Mouse (Mus musculus) spleen, adult 2 months (tissue): ENCODE measurements around the gene Lingo3. TPM values are rescaled to one million over a fixed set of nuclear protein-coding genes. Genes with fewer than 3 reads are reported as not detected.

Source experiments
- DNase-seq, 2 experiments: peaks; one replicate each; pipeline versions ENCODE4 v3.0.0 to v3.0.0-alpha.2; 2012 to 2021; ENCODE audit warnings: low spot score in 2 of 2, low read depth in 1 of 2
- H3K27ac ChIP-seq: fragments of 200-500 bp; 2 replicates; pipeline ENCODE4 v1.5.1; 2012; ENCODE audit warnings: low read length, inconsistent platforms; ENCODE audit not compliant: insufficient read depth
- H3K27me3 ChIP-seq: fragments of 200-500 bp; 2 replicates; pipeline ENCODE4 v1.6.1; 2012; ENCODE audit warnings: mild to moderate bottlenecking, moderate library complexity, low read length, inconsistent platforms; ENCODE audit not compliant: control insufficient read depth, insufficient read depth
- H3K36me3 ChIP-seq: fragments of 200-500 bp; 2 replicates; pipeline ENCODE4 v1.6.1; 2012; ENCODE audit warnings: mild to moderate bottlenecking, low read length, inconsistent platforms; ENCODE audit not compliant: control insufficient read depth, insufficient read depth
- H3K4me1 ChIP-seq: fragments of 200-500 bp; 2 replicates; pipeline ENCODE4 v1.6.1; 2011; ENCODE audit warnings: inconsistent platforms; ENCODE audit not compliant: control insufficient read depth, insufficient read depth, insufficient read length
- H3K4me3 ChIP-seq: fragments of 200-500 bp; 2 replicates; pipeline ENCODE4 v1.5.1; 2011; ENCODE audit warnings: mild to moderate bottlenecking, inconsistent platforms; ENCODE audit not compliant: insufficient read depth, insufficient read length; ENCODE audit errors: extremely low read depth
- CTCF ChIP-seq: fragments of 200-500 bp; IDR thresholded peaks from 2 replicates; pipeline ENCODE4 v1.5.1; 2011; ENCODE audit warnings: mild to moderate bottlenecking, inconsistent platforms; ENCODE audit not compliant: insufficient read depth, insufficient read length, insufficient replicate concordance; ENCODE audit errors: extremely low read depth
- POLR2A ChIP-seq: fragments of 200-500 bp; IDR thresholded peaks from 2 replicates; pipeline ENCODE4 v1.6.1; 2011; ENCODE audit warnings: low read depth, low read length, inconsistent platforms
- WGBS: fragments of 180-500 bp; shearing (Covaris S2); methylation state at CpG from one replicate; pipeline ENCODE4 v1.1.7; 2018; 5-methylcytosine and 5-hydroxymethylcytosine counted together
- polyA plus RNA-seq: library from polyadenylated mRNA; depleted of rRNA; stranded (reverse); fragments of >200 nt; gene quantifications from 2 replicates; pipeline ENCODE4 v1.2.3, GENCODE M21; 2012

The Lingo3 gene
- polyA plus RNA-seq, 1 experiment: 0.02 TPM

GRCm38 (mm10) chr10:80794750-80795149, 49.1 kb downstream of the Lingo3 start:
- 87% methylated on average over 8 of the region's 8 CpGs for WGBS
- peaks cover 9% of the 10 kb centered on the region for H3K4me1 ChIP-seq
- H3K36me3 ChIP-seq: peaks cover 30% of the 10 kb centered on the region
- DNase-seq: no peak
- H3K27me3 ChIP-seq: no peaks in the 10 kb centered on the region
- no peak overlapping the region for H3K4me3 ChIP-seq
- no peak overlapping the region for H3K27ac ChIP-seq
- TF ChIP-seq CTCF (no peak), POLR2A (no peak)

- peaks cover 9% of the 10 kb centered on the region for H3K4me1 ChIP-seq
- TF ChIP-seq CTCF (no peak), POLR2A (no peak)
- WGBS: 90% methylated on average over 4 of the region's 4 CpGs
Observed at GRCm38 (mm10) chr10:80793803-80794202, 50.0 kb downstream of the Lingo3 start.

GRCm38 (mm10) chr10:80793033-80793784, 50.6 kb downstream of the Lingo3 start:
- no peak for DNase-seq
- Histone ChIP-seq H3K36me3 (peaks cover 44% of the 10 kb centered on the region), H3K4me1 (peaks cover 9% of the 10 kb centered on the region), H3K4me3 (no peak overlapping the region), H3K27me3 (no peaks in the 10 kb centered on the region), H3K27ac (no peak overlapping the region)
- 87% methylated on average over 13 of the region's 13 CpGs for WGBS
- TF ChIP-seq POLR2A: no peak
- TF ChIP-seq CTCF: no peak

More at GRCm38 (mm10) chr10:80793803-80794202, 50.0 kb downstream of the Lingo3 start:
- no peak for DNase-seq
- Histone ChIP-seq H3K27me3 (no peaks in the 10 kb centered on the region), H3K4me3 (no peak overlapping the region), H3K27ac (no peak overlapping the region), H3K36me3 (peaks cover 38% of the 10 kb centered on the region)

- peaks cover 50% of the 10 kb centered on the region for H3K36me3 ChIP-seq
- DNase-seq: peak in 1 of 2 experiments; percentile 13
- no peak for TF ChIP-seq CTCF
- TF ChIP-seq POLR2A: no peak
- H3K4me3 ChIP-seq: no peak overlapping the region
- 34% methylated on average over 41 of the region's 41 CpGs for WGBS
- H3K4me1 ChIP-seq: peaks cover 9% of the 10 kb centered on the region
- no peaks in the 10 kb centered on the region for H3K27me3 ChIP-seq
- peak overlapping the region; percentile 17; the same call in 1 of the 2 replicates for H3K27ac ChIP-seq
Observed at GRCm38 (mm10) chr10:80792175-80793032, 51.4 kb downstream of the Lingo3 start.

GRCm38 (mm10) chr10:80791476-80792174, 52.2 kb downstream of the Lingo3 start:
- Histone ChIP-seq H3K36me3 (peaks cover 55% of the 10 kb centered on the region), H3K27ac (0 out of 2 replicates have a peak overlapping the region, but pooled peaks have one; percentile 9), H3K4me3 (no peak overlapping the region), H3K27me3 (no peaks in the 10 kb centered on the region), H3K4me1 (peaks cover 9% of the 10 kb centered on the region)
- TF ChIP-seq POLR2A: no peak
- no peak for TF ChIP-seq CTCF
- WGBS: 69% methylated on average over 33 of the region's 33 CpGs
- DNase-seq: no peak

- no peak for DNase-seq
- 94% methylated on average over 18 of the region's 19 CpGs for WGBS
- TF ChIP-seq CTCF (no peak), POLR2A (no peak)
- peaks cover 9% of the 10 kb centered on the region for H3K4me1 ChIP-seq
- H3K27ac ChIP-seq: no peak overlapping the region
- H3K27me3 ChIP-seq: no peaks in the 10 kb centered on the region
- H3K4me3 ChIP-seq: no peak overlapping the region
- H3K36me3 ChIP-seq: peaks cover 60% of the 10 kb centered on the region
Observed at GRCm38 (mm10) chr10:80790761-80791404, 53.0 kb downstream of the Lingo3 start.
